Mouse (Mus musculus) urinary bladder, postnatal 14 days (tissue): ENCODE data around the gene Acsf2.
A peak's percentile ranks its signal among the peaks of the same experiment; 100 is the strongest.
"Not testable (repeated sequence)": the region's sequence is repeated elsewhere in the genome, so short reads cannot be mapped to it uniquely, and the experiment has no call there.

Experiments
- DNase-seq: peaks from one replicate; pipeline ENCODE4 v3.0.0; 2021; ENCODE audit warnings: low spot score

The Acsf2 gene

GRCm38 (mm10) chr11:94601321-94602281 lies at the start of gene Acsf2:
Acsf2 (minus strand) TSS chr11:94601871.
- peak; percentile 87 for DNase-seq

GRCm38 (mm10) chr11:94651241-94651640 lies 49.6 kb upstream of the Acsf2 start:
- DNase-seq, result not testable (repeated sequence)

- no peak for DNase-seq
Observed at GRCm38 (mm10) chr11:94646457-94646856, 44.8 kb upstream of the Acsf2 start.

GRCm38 (mm10) chr11:94644461-94645219 lies 43.0 kb upstream of the Acsf2 start:
- no peak for DNase-seq

- DNase-seq, result no peak
Observed at GRCm38 (mm10) chr11:94634431-94634830, 32.8 kb upstream of the Acsf2 start.

GRCm38 (mm10) chr11:94632988-94633387 lies 31.3 kb upstream of the Acsf2 start:
- no peak for DNase-seq

GRCm38 (mm10) chr11:94631969-94632368 lies 30.3 kb upstream of the Acsf2 start:
- no peak for DNase-seq

GRCm38 (mm10) chr11:94630199-94631011 lies 28.7 kb upstream of the Acsf2 start:
- DNase-seq, result peak; percentile 71

GRCm38 (mm10) chr11:94629884-94630198 lies 28.2 kb upstream of the Acsf2 start:
- no peak for DNase-seq

- DNase-seq, result peak; percentile 97
Observed at GRCm38 (mm10) chr11:94629199-94629883, 27.7 kb upstream of the Acsf2 start, which contains the start of gene Lrrc59. Lrrc59 (plus strand) TSS chr11:94629767.

- DNase-seq, result no peak
Observed at GRCm38 (mm10) chr11:94622162-94622561, 20.5 kb upstream of the Acsf2 start.

GRCm38 (mm10) chr11:94621458-94621852 lies 19.8 kb upstream of the Acsf2 start:
- no peak for DNase-seq

- DNase-seq, result no peak
Observed at GRCm38 (mm10) chr11:94620766-94621457, 19.2 kb upstream of the Acsf2 start.

- DNase-seq, result no peak
Observed at GRCm38 (mm10) chr11:94617646-94618045, 16.0 kb upstream of the Acsf2 start.

- no peak for DNase-seq
Observed at GRCm38 (mm10) chr11:94615494-94615893, 13.8 kb upstream of the Acsf2 start.

- no peak for DNase-seq
Observed at GRCm38 (mm10) chr11:94614603-94615002, 12.9 kb upstream of the Acsf2 start.

- peak; percentile 57 for DNase-seq
Observed at GRCm38 (mm10) chr11:94610744-94611740, 9.4 kb upstream of the Acsf2 start.

GRCm38 (mm10) chr11:94602356-94602955 lies 785 bp upstream of the Acsf2 start:
- no peak for DNase-seq

- no peak for DNase-seq
Observed at GRCm38 (mm10) chr11:94600447-94600846, 1.2 kb downstream of the Acsf2 start.
